Mouse (Mus musculus) gastrocnemius, postnatal 25 days (tissue): Measurements from ENCODE around the gene Trim38. TPM values are rescaled to one million over a fixed set of nuclear protein-coding genes. Genes with fewer than 3 reads are reported as not detected.

Source experiments
- DNase-seq: peaks from one replicate; pipeline ENCODE4 v3.0.0; 2022
- total RNA-seq, 2 experiments: library from RNA; stranded (reverse); gene quantifications; 1 replicate in 1 of 2; 2 replicates in 1 of 2; pipeline ENCODE4 v1.2.3; 2021

Gene Trim38
- total RNA-seq, 2 experiments from 2014 or later: not detected

DNA sequence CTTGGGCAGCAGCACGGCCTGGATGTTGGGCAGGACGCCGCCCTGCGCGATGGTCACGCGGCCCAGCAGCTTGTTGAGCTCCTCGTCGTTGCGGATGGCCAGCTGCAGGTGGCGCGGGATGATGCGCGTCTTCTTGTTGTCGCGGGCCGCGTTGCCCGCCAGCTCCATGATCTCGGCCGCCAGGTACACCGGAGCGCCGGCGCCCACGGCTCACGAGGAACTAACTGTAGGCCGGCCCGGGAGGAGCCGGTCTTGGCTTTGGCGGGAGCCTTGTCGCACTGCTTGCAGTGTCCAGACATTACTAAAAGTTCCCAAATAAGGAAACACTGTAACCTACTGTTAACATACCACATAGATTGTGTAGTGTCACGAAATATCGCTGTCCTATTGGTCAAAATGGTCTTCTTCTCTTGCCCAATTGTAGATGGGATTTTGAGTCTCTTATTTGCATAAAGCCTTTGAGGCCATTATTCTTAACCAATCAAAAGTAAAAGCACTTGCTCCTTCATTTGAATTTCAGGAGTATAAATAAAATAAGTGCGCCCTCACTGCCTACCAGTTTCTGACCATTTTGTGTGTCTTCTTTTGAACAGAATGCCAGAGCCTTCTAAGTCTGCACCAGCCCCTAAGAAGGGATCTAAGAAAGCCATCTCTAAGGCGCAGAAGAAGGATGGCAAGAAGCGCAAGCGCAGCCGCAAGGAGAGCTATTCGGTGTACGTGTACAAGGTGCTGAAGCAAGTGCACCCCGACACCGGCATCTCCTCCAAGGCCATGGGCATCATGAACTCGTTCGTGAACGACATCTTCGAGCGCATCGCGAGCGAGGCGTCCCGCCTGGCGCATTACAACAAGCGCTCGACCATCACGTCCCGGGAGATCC lies 23.3 kb upstream of the Trim38 start, which contains the start of gene Hist1h2bb:
TSS of gene Hist1h2bb (plus strand) at position 534 of the 880 bp plus-strand sequence.
- peak; percentile 58 for DNase-seq

DNA sequence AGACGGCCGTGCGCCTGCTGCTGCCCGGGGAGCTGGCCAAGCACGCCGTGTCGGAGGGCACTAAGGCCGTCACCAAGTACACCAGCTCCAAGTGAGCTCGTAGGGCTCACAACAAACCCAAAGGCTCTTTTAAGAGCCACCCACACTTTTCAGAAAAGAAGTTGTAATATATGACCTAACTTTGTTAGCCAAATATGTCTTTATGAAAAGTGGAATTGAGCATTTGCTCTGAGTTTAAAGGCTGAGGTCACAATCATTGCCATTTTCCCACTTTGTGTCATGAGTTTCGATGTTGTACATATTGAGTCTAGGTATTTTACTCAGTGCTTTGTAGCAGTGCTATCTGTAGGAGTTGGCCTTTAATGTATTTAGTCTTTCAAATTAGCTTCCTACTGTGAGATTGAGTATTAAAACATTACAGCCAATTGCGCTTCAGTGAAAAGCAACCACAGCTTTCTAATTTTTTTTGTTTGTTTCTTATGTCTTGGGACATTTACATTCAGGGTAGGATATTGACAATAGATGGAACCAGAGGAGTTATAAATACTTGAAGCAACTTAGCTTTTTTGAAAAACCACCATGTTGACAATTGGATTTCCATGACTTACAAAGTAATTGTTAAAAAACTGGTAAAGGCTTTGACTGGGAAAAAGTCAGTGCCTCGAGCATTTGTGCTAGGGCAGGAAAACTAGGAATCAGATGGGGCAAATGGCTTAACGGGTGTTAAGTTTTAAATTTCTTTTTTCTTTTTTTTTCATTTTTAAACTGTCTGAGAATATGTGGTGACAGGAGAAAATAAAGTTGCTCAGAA lies 22.4 kb upstream of the Trim38 start:
- no peak for DNase-seq

DNA sequence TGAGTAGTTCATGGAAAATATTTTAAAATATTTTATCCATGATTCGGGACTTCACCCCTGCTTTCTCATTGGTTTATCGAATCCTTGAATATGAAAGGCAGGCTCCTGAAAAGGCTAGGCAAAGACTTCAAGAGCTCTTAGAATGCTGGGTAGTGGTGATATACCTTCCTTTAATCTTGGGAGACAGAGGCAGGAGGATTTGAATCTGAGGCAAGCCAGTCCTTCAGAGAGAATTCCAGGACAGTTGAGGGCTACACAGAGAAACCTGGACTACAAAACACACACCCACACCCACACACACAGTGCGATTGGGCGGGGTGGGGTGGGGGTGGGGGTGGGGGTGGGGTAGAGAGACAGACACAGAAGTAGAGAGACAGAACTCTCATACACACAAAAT lies 21.8 kb upstream of the Trim38 start:
- DNase-seq: no peak

DNA sequence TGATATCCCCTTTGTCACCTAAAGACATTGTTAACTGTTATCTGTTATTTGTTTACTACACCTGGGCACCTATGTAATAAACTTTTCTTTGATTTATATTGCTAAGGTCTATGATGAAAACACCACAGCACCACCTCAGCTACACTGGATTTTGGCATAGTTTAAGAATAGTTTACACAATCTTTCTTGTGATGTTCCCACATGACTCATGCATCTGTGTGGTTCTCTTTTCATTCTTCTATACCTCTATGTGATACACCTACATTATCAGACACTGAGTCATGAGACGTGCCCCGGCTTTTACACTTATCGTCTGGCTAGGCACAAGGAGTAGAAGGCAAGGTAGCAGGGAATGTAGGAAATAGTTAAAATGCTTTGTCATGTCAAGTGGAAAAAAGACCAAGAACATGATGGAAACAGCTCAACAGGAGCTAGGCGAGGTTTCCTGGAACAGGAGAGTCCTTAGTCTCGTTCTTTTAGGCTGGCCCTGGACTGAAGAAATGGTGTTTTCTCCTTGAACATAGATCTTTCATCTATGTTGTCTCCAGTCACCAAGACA lies 20.1 kb upstream of the Trim38 start:
- DNase-seq: no peak

DNA sequence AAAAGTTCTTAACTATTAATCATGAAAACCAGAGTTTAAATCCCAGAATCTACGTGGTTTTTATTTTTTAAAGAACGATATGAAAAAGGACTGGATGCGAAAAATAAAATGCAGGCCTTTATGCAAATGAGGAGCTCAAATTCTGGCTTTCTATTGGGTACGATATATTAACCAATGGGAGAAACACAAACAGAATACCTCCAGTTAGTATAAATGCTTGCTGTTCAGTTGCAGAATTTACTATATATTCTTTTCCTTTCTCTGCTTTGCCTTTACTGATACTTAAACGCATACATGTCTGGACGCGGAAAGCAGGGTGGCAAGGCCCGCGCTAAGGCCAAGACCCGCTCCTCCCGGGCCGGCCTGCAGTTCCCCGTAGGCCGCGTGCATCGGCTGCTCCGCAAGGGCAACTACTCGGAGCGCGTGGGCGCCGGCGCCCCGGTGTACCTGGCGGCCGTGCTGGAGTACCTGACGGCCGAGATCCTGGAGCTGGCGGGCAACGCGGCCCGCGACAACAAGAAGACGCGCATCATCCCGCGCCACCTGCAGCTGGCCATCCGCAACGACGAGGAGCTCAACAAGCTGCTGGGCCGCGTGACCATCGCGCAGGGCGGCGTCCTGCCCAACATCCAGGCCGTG lies 18.8 kb upstream of the Trim38 start, which contains the start of gene Hist1h2ab:
TSS of gene Hist1h2ab (plus strand) at position 288 of the 639 bp plus-strand sequence.
- DNase-seq: peak; percentile 31

DNA sequence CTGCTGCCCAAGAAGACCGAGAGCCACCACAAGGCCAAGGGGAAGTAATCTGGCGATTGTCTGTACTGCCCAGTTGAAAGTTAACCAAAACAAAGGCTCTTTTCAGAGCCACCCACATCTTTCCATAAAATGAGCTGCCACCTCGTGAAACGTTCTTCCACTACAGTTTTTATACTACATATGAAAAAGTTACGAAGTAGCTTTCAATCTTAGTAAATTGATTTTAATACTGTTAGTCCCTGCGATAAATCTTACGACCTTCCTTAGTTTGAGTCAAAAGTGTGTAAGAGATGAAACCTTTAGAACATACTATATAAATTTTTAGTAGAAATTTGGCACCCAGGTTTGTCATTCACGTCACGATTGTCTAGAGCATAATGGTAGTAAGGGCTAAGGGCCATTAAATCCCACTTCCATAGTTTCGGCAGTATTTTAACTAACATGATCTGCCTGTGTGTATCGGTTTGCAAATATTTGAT lies 18.2 kb upstream of the Trim38 start:
- DNase-seq: no peak

DNA sequence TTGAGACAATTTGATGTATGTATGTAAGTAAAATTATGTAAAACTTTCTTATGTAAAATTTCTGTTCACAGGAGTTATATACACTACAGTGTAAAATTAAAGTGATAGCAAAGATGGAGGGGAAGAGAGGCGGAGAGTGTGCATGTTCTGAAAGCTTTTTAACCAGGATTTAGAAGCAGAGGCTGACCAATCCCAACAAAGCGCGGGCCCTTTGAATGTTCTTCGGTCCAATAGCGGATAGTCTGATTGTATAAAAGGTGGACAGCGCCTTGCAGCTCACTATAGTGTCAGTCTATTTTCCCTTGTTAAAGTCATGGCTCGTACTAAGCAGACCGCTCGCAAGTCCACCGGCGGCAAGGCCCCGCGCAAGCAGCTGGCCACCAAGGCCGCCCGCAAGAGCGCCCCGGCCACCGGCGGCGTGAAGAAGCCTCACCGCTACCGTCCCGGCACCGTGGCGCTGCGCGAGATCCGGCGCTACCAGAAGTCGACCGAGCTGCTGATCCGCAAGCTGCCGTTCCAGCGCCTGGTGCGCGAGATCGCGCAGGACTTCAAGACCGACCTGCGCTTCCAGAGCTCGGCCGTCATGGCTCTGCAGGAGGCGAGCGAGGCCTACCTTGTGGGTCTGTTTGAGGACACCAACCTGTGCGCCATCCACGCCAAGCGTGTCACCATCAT lies 17.5 kb upstream of the Trim38 start, which contains the start of gene Hist1h3b:
TSS of gene Hist1h3b (plus strand) at position 201 of the 675 bp plus-strand sequence.
- peak; percentile 59 for DNase-seq

DNA sequence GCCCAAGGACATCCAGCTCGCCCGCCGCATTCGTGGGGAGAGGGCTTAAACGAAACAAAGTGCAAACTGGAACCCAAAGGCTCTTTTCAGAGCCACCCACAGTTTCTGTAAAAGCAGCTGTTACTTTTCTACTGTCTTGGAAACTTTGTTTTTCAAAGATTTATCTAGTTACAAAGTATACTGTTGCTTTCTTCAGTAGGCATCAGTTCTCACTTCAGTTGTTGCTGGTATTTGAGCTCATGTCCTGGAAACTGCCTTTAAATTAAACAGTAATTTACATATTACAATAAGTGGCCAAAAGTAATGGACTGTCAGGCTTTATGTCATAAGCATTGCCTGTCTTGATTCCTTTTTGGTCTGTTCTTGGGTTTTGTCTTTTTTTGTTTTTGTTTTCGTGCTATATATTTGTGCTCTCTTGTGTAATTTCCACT lies 17.0 kb upstream of the Trim38 start:
- no peak for DNase-seq

DNA sequence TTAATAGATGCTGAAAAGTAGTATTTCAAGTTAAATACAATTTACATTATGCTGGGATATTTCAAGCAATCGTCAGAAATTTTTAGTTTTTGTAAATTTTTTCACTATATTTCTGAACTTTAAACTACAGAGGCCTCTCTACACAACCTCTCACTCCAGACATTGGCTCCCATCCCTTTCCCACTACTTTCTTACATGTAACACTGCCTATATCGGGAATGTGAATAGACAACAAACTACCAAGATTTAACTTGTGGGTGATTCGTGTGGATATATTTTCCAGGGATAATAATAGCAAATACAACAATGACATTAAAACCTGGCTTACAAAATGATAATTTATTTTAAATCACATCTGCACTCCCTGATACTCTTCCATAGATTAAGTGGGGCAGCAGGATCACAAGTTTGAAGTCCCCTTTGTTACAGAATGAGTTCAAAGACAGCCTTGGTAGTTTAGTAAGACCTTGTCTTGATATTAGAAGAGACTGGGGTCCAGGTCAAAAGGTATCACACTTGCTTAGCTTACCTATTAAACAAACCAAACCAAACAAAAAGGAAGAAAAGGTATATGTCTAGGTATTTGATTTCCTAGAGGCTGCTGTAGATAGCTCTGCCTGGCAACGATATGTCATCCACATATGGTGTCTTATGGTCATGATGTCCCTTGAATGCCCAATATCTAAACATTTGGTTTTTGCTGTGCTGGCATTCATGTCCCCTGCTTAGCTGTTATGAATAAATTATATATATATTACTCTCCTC lies 16.2 kb upstream of the Trim38 start:
- DNase-seq: no peak

DNA sequence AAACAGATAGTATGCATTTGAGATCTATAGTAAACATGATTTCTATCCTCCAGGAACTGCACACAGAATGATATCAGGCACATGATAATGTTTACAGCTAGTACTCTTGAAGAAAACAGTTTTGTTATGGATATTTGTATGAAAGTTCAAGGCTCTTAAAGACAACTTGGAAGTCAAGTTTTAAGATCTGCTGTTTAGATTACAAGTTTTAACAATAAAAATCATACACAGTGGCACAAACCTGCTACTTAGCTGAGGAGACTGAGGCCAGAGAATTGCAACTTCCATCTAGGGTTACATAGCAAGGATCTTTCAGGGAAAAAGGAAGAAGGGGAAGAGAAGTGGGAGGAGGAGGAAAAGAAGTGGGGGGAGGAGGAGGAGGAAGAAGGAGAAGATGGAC lies 14.7 kb upstream of the Trim38 start:
- DNase-seq: no peak

DNA sequence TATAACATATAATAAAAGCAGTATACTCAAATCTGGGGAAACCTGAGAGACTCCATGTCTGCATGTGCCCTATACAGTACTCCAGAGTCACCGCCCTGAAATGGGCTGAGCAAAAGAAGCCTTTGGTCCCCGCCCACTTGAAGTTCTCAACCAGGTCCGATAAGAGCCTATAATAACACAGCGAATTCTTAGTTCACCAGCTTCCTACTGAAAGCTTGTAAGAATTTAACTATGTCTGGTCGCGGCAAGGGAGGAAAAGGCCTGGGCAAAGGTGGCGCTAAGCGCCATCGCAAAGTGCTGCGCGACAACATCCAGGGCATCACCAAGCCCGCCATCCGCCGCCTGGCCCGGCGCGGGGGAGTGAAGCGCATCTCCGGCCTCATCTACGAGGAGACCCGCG lies 12.9 kb upstream of the Trim38 start, which contains the start of gene Hist1h4b:
TSS of gene Hist1h4b (plus strand) at position 224 of the 400 bp plus-strand sequence.
- peak; percentile 65 for DNase-seq

DNA sequence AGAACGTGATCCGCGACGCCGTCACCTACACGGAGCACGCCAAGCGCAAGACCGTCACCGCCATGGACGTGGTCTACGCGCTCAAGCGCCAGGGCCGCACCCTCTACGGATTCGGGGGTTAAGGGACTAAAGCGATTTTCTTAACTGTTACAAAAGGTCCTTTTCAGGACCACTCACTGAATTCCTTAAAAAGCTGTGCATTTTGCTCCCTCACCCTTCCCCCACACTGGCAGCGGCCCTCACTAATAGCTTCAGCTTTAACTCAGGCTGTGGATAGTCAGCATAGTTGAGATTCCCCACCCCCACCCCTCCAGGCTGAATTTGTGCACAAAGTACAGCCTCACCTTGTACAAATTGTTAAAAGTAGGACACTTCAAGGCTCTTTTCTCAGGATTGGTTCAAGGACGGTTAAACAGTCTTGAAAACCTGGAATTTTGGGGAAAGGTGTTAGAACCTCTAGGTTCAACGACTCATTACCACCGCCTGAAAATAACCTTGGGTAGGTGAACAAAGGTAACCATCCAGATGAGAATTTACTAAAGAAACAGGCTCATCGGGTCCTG lies 12.4 kb upstream of the Trim38 start:
- DNase-seq: no peak

DNA sequence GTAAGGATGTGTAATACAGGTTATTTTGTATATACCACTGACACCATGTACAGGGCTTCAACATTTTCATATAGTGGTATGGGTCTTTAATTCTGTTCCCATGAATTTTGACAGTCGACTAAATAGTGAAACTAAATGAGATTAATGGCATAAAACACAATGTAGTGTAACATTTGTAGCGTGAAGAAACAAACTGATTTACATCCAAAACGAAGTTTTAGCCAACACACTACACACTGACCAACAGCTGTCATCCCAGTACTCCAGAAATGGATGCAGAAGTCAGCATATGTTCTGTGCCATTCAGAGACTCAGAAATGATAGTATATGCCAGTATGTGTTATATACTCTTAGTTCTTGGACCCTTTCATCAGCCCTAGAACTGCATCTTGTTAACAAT lies 11.8 kb upstream of the Trim38 start:
- DNase-seq: no peak

DNA sequence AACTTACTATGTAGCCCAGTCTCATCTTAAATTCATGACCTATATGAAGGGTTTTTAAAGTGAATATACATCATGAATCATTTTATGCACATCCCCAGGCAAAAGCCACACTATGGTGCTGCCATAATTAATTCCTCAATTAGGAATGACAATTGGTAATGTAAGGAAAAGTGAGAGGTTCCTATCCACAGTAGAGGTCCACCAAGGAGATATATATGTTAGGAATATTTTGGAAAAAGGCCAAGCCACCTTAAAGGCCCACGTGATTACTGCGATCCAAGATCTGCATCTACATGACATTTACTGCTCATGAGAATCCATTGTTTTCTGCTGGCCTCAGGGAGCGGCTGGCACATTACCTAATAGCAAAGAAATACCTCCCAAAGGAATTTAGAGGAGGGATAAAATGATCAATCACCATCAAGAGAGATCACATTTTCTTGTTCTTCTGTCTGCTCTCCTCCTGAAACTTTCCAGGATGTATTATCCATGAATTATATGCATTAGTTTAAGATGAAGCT lies 10.4 kb upstream of the Trim38 start:
- no peak for DNase-seq

DNA sequence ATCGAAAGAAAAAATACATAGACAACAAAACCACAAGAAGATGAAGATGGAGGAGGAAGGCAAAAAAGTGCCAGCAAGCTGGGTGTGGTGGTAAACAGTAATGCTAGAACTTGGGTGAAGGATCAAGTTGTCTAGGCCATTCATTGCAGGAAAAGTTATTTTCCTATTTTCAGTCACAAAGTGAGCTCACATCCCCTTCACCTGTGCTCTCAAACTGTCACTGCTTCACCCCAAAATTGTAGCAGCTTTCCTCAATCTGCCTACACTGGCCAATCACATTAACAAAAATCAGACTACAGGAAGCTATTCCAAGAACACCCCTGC lies 9.8 kb upstream of the Trim38 start:
- DNase-seq: no peak

DNA sequence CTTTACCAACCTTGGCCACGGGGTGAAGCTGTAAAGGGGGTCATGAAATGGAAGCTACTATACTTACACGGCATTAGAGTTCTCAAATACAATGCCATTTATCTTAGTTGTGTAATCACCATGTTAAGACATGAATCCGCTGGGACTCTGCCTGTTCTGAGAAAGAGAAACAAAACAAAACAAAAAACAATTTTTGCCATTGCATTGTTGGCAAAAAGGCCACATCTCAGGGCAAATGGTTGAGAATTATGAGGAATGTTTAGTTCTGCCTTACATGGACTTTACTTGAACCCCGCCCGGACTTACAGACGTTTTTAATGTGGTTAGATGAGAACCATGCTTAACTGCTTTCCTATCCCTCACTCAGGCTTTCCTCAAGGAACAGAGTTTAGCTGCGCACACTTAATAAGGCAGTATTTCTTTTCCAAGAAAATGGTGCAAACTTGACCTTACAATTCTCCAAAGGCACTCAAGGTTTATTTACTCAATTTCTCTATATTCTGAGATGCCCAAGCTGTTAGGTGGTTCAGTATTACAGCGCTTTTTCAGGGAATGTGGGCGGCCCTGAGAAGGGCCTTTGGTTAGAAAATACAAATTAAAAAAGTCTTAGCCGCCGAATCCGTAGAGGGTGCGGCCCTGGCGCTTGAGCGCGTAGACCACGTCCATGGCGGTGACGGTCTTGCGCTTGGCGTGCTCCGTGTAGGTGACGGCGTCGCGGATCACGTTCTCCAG lies 9.3 kb upstream of the Trim38 start:
- DNase-seq: no peak

DNA sequence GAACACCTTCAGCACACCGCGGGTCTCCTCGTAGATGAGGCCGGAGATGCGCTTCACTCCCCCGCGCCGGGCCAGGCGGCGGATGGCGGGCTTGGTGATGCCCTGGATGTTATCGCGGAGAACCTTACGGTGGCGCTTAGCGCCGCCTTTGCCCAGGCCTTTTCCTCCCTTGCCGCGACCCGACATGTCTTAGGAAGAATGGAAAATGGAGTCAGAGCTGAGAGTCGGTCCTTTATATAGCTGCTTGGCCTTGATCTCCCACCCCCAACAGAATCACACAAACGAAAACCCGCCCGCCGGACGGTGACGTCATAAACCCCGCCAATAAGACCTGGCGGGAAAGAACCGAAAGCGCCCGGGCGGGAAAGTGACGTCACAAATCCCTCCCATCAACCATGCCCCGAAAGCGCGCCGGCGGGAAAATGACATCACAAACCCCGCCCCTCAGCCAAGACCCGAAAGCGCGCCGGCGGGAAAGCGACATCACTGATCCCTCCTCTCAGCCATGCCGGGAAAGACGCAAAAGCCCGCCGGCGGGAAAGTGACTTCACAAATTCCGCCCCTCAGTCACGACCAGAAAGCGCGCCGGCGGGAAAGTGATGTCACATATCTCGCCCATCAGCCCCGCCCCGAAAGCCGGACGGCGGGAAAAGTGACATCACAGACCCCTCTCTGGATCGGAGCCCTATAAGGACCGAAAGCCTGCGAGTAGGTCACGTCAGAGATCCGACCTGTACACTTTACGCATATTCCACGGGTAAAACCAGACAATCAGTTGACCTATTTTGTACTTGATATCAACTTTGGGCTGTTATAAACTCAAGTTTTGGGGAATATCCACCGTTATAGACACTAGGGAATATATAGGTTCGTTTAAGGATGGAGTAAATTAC lies 8.5 kb upstream of the Trim38 start, which contains the start of gene Hist1h4a:
TSS of gene Hist1h4a (minus strand) at position 259 of the 893 bp plus-strand sequence.
- peak; percentile 95 for DNase-seq
